Mouse (Mus musculus) ES-Bruce4 (cell line): ENCODE measurements around the gene Nmrk1. TPM values are rescaled to one million over a fixed set of nuclear protein-coding genes. Genes with fewer than 3 reads are reported as not detected.

Experiments used
- H3K27ac ChIP-seq: 2 replicates; pipeline ENCODE4 v1.5.1; 2012; ENCODE audit warnings: low read length, inconsistent platforms; ENCODE audit not compliant: insufficient read depth
- H3K27me3 ChIP-seq: 2 replicates; pipeline ENCODE4 v1.6.1; 2012; ENCODE audit warnings: mild to moderate bottlenecking, low read length, inconsistent platforms; ENCODE audit not compliant: control insufficient read depth, poor library complexity, insufficient read depth, severe bottlenecking
- H3K36me3 ChIP-seq: 2 replicates; pipeline ENCODE4 v1.6.1; 2012; ENCODE audit warnings: inconsistent platforms, mild to moderate bottlenecking, low read length, moderate library complexity; ENCODE audit not compliant: control insufficient read depth, poor library complexity, insufficient read depth, severe bottlenecking
- H3K4me1 ChIP-seq: one replicate; pipeline ENCODE4 v1.8.1; 2011; ENCODE audit warnings: low read length; ENCODE audit not compliant: control insufficient read depth, insufficient read depth
- H3K4me3 ChIP-seq: 2 replicates; pipeline ENCODE4 v1.5.1; 2011; ENCODE audit warnings: low read depth, mild to moderate bottlenecking, low read length
- H3K9ac ChIP-seq: 2 replicates; pipeline ENCODE4 v1.6.1; 2012; ENCODE audit warnings: low read depth, mild to moderate bottlenecking, inconsistent platforms; ENCODE audit not compliant: poor library complexity, severe bottlenecking
- H3K9me3 ChIP-seq: replicated peaks from 2 replicates; pipeline ENCODE4 v1.6.1; 2012; ENCODE audit warnings: mild to moderate bottlenecking, low read length, inconsistent platforms; ENCODE audit not compliant: control insufficient read depth, poor library complexity, insufficient read depth, severe bottlenecking
- CTCF ChIP-seq: IDR thresholded peaks from one replicate; pipeline ENCODE4 v1.8.1; 2011; ENCODE audit warnings: low read depth, low read length
- EP300 ChIP-seq: IDR thresholded peaks from 2 replicates; pipeline ENCODE4 v1.6.1; 2011; ENCODE audit warnings: low read depth, low read length; ENCODE audit not compliant: insufficient read depth
- POLR2A ChIP-seq: IDR thresholded peaks from one replicate; pipeline ENCODE4 v1.8.1; 2011; ENCODE audit warnings: low read length; ENCODE audit not compliant: insufficient read depth
- polyA plus RNA-seq: library from polyadenylated mRNA; stranded (reverse); fragments of >200 nt; gene quantifications from 2 replicates; pipeline ENCODE4 v1.2.4, GENCODE M21; 2011; ENCODE audit warnings: low read depth; ENCODE audit not compliant: missing spikeins, insufficient read depth, insufficient read length

The Nmrk1 gene
- polyA plus RNA-seq, 1 experiment: 20.4 TPM

DNA sequence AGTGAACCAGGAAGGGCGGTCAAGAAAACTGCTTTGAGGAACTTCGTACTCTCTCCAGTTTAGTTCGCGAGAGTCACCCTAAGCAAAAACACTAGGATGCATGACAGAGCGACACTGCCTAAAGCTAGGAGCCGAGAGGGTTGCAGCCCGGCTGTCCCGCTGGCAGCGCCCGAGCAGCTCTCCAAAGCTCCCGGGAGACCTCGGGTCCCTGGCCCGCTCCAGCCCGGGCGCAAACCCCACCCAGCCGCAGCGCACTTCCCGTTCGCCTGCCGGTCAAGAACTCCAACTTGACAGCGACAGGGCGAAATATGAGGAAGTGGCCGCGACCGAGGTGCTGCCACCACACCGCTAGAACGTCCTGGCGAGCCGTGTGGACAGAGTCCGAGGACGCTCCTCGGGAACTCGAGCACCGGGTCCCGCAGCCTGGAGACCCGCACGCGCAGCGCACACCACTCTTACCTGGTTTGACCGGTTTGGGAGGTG is 548 bp upstream of the Nmrk1 start:
- H3K27ac ChIP-seq: no peak overlapping the region

DNA sequence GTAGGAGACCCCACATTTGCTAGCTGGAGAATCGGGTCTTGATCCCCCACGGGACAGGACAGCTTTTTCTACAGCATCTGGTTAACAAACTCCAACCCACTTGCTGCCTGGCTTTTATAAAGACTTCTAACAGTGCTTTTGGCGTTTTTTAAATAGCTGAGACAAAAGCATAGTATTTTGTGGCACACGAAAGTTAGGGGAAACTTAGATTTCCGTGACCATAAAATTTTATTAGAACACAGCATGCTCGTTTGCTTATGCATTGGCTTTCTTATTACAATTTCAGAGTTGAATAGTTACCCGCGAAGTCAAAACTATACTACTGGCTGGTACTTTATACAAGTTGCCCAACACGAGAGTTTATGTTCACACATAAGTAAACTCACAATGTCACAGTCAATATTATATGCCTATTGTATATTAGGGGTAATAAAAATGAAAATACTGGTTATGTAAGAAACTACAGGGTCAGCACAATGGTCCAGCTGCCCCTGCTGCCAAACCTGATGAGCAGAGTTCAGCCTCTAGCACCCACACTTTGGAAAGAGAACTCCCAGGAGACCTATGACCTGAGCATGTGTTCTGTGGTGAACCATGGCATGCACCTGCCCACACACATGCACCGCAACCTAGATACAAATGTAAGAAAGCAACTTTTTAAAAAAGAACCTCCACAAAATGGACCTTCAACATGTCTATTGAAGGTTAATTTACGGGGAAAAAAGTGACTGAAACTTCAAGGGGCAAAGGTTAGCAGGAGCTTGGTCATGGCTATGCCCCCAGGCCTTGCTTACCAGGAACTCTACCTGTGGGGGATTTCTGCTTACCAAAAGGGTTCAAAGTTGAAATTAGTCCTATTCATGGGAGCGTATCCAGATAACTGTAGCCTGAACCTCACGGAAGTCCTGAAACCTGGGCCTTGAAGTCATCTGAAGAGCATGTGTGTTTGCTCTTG is 758 bp downstream of the Nmrk1 start:
- Histone ChIP-seq H3K9ac (peak overlapping the region; percentile 47), H3K36me3 (no peaks in the 10 kb centered on the region), H3K27me3 (no peaks in the 10 kb centered on the region), H3K9me3 (no peaks in the 10 kb centered on the region), H3K27ac (no peak overlapping the region), H3K4me1 (peaks cover 6% of the 10 kb centered on the region), H3K4me3 (peak overlapping the region; percentile 92)
- no peak for TF ChIP-seq EP300
- no peak for TF ChIP-seq POLR2A
- TF ChIP-seq CTCF: no peak

More for the DNA sequence above, 548 bp upstream of the Nmrk1 start:
- Histone ChIP-seq H3K4me3 (peak overlapping the region; percentile 84), H3K9ac (peak overlapping the region; percentile 47), H3K9me3 (no peaks in the 10 kb centered on the region), H3K36me3 (no peaks in the 10 kb centered on the region), H3K4me1 (peaks cover 6% of the 10 kb centered on the region), H3K27me3 (no peaks in the 10 kb centered on the region)
- no peak for TF ChIP-seq CTCF
- TF ChIP-seq EP300: no peak
- no peak for TF ChIP-seq POLR2A

DNA sequence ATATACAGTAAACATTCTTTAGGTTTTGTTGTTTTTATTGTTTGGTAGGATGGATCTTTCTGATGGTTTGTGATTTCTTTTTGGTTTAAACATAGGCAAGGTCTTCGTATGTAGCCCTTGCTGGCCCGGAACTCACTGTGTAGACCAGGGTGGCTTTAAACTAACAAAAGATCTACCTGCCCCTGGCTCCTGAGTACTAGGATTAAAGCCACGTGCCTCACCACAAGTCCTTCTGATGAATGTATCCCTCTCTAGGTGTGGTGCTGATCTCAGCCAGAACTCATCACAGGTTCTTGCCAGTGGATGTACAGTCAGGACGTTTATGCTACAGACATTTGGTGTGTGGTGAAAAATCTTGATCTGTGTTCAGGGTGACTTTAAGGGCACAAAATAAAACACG is 6.2 kb downstream of the Nmrk1 start:
- no peaks in the 10 kb centered on the region for H3K36me3 ChIP-seq
- no peak overlapping the region for H3K9ac ChIP-seq
- H3K9me3 ChIP-seq: no peaks in the 10 kb centered on the region
- H3K4me1 ChIP-seq: no peaks in the 10 kb centered on the region
- no peak for TF ChIP-seq CTCF
- TF ChIP-seq EP300: no peak
- no peak for TF ChIP-seq POLR2A
- H3K4me3 ChIP-seq: no peak overlapping the region
- H3K27ac ChIP-seq: no peak overlapping the region
- no peaks in the 10 kb centered on the region for H3K27me3 ChIP-seq

DNA sequence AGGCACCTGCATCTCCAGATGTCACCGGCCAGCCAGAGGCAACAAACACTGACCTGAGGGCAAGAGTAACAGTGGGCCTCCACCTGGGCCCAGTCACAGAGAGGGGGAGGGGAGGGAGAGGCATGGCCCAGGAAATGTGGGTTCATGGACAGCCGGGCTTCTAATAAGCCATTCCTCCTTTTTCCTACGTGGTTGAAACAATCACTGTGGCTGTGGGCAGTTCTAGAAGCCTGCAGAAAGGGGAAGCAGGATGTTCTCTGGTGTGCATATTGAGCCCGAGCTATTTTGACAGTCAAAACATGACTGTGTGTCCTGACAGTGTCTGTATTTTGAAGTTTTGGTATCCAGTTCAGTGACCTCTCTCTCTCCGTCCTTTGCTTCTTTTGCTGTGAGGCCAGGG is 7.2 kb downstream of the Nmrk1 start:
- peak; percentile 43; the same call in 1 of the 2 replicates for TF ChIP-seq EP300
- TF ChIP-seq CTCF: no peak
- no peak for TF ChIP-seq POLR2A
- H3K9ac ChIP-seq: no peak overlapping the region
- no peak overlapping the region for H3K27ac ChIP-seq
- H3K27me3 ChIP-seq: no peaks in the 10 kb centered on the region
- H3K4me3 ChIP-seq: no peak overlapping the region
- no peaks in the 10 kb centered on the region for H3K9me3 ChIP-seq
- no peaks in the 10 kb centered on the region for H3K4me1 ChIP-seq
- no peaks in the 10 kb centered on the region for H3K36me3 ChIP-seq

DNA sequence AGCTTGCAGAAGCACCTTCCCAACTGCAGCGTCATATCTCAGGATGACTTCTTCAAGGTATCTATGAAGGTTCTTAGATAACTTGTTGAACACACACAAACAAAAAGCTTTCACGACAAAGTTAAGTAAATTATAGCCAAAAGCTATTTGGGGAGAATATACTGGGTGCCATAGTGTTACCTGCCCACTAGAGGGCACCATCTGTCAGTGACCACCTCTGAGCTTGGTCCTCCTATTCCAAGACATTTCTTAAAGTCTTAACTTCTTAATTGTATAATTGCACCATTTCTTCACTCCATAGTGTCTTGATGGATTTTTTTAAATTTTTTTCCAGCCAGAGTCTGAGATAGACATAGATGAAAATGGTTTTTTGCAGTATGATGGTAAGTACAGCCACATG is 7.8 kb downstream of the Nmrk1 start:
- Histone ChIP-seq H3K27me3 (no peaks in the 10 kb centered on the region), H3K4me1 (no peaks in the 10 kb centered on the region), H3K4me3 (no peak overlapping the region), H3K9me3 (no peaks in the 10 kb centered on the region), H3K9ac (no peak overlapping the region), H3K36me3 (no peaks in the 10 kb centered on the region), H3K27ac (no peak overlapping the region)
- TF ChIP-seq EP300 (no peak), POLR2A (no peak), CTCF (peak; percentile 38)

DNA sequence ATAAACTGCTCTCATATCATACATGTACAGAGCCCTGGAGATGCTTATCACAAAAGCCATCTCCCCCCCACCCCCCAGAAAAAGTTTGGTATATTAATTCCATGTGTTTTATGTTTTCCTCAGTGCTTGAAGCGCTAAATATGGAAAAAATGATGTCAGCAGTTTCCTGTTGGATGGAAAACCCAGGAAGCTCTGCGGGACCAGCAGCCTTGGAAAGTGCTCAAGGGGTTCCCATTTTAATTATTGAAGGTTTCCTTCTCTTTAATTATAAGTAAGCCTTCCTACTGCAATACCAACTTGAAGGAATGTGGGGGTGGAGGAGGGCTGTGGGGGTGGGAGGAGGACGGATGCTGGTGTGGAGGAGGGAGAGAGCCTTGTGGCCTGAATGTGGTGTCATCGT is 9.3 kb downstream of the Nmrk1 start:
- H3K27me3 ChIP-seq: no peaks in the 10 kb centered on the region
- no peak overlapping the region for H3K27ac ChIP-seq
- H3K4me1 ChIP-seq: no peaks in the 10 kb centered on the region

More for the DNA sequence above, 9.3 kb downstream of the Nmrk1 start:
- no peaks in the 10 kb centered on the region for H3K9me3 ChIP-seq
- no peak overlapping the region for H3K4me3 ChIP-seq
- peaks cover 4% of the 10 kb centered on the region; the same call in 1 of the 2 replicates for H3K36me3 ChIP-seq
- TF ChIP-seq EP300 (no peak), CTCF (no peak), POLR2A (no peak)
- H3K9ac ChIP-seq: no peak overlapping the region
